Mouse (Mus musculus) neural tube, embryonic 14.5 days (tissue): ENCODE results near the gene Pttg1ip. TPM values are rescaled to one million over a fixed set of nuclear protein-coding genes. Genes with fewer than 3 reads are reported as not detected.
A peak's percentile ranks its signal among the peaks of the same experiment; 100 is the strongest.

Experiments used
- microRNA counts: library from miRNA; unstranded; fragments of <30 nt; microRNA quantifications from one replicate; lab custom pipeline; 2016
- microRNA-seq: library from miRNA; unstranded; fragments of <30 nt; microRNA quantifications from one replicate; pipeline ENCODE4, GENCODE M21; 2016
- polyA plus RNA-seq: library from polyadenylated mRNA; unstranded; fragments of >200 nt; fragmentation: Nextera tagmentation; extraction: Ambion mirVana; gene quantifications from 2 replicates; pipeline ENCODE4 v1.2.1, GENCODE M21; 2014

Pttg1ip gene
- polyA plus RNA-seq, 1 experiment from 2014 or later, result 64.2 TPM

MicroRNA genes within 50 kb of the gene (microRNA counts, 519-probe panel; counts per million panel counts)
- not detected for microRNA mmu-miR-1930 (lab: Ali Mortazavi, UCI)

Small RNA genes lying within 50 kb of the gene (microRNA-seq; reads per million reads assigned to microRNA genes)
- gene Mir1930, result 12.5 reads per million, percentile 19 among the genes with 10 or more reads in this experiment

Other genes starting within 250 kb of the Pttg1ip start
- 15.5 and 19.5 TPM in 2 replicates for gene Adarb1, start 163.4 kb upstream of the Pttg1ip start, polyA plus RNA-seq
- gene Fam207a, start 65.9 kb upstream of the Pttg1ip start, polyA plus RNA-seq, result 39.8 and 46.5 TPM in 2 replicates
- gene Itgb2, start 51.5 kb upstream of the Pttg1ip start, polyA plus RNA-seq, result 0.44 and 1.2 TPM in 2 replicates
- 214 and 240 TPM in 2 replicates for gene Sumo3, start 24.4 kb downstream of the Pttg1ip start, polyA plus RNA-seq
- gene Gm49325, start 24.5 kb downstream of the Pttg1ip start, polyA plus RNA-seq, result 2.7 TPM in 1 of 2 replicates, not detected in the other
- gene Ube2g2, start 40.6 kb downstream of the Pttg1ip start, polyA plus RNA-seq, result 44.0 and 57.3 TPM in 2 replicates
- gene Tspear, start 104.8 kb downstream of the Pttg1ip start, polyA plus RNA-seq, result 1.4 and 1.5 TPM in 2 replicates
- gene Gm19402, start 109.0 kb downstream of the Pttg1ip start, polyA plus RNA-seq, result not detected in 2 replicates
- not detected in 2 replicates for gene Gm9508, start 115.5 kb downstream of the Pttg1ip start, polyA plus RNA-seq
- gene Gm10272, start 124.9 kb downstream of the Pttg1ip start, polyA plus RNA-seq, result not detected in 2 replicates
- gene Gm10024, start 129.7 kb downstream of the Pttg1ip start, polyA plus RNA-seq, result not detected in 2 replicates
- not detected in 2 replicates for gene Gm10142, start 134.1 kb downstream of the Pttg1ip start, polyA plus RNA-seq
- not detected in 2 replicates for gene Krtap12-1, start 138.9 kb downstream of the Pttg1ip start, polyA plus RNA-seq
- not detected in 2 replicates for gene Gm10100, start 144.8 kb downstream of the Pttg1ip start, polyA plus RNA-seq
- gene Gm18596, start 160.9 kb downstream of the Pttg1ip start, polyA plus RNA-seq, result not detected in 2 replicates
- gene Gm9736, start 169.6 kb downstream of the Pttg1ip start, polyA plus RNA-seq, result not detected in 2 replicates
- not detected in 2 replicates for gene Gm3233, start 178.0 kb downstream of the Pttg1ip start, polyA plus RNA-seq
- not detected in 2 replicates for gene Gm3238, start 189.6 kb downstream of the Pttg1ip start, polyA plus RNA-seq
- gene Gm7138, start 195.2 kb downstream of the Pttg1ip start, polyA plus RNA-seq, result not detected in 2 replicates
- not detected in 2 replicates for gene Gm3250, start 200.8 kb downstream of the Pttg1ip start, polyA plus RNA-seq
- gene Gm7137, start 206.5 kb downstream of the Pttg1ip start, polyA plus RNA-seq, result not detected in 2 replicates
- not detected in 2 replicates for gene Gm9639, start 213.4 kb downstream of the Pttg1ip start, polyA plus RNA-seq
- not detected in 2 replicates for gene Gm19668, start 217.4 kb downstream of the Pttg1ip start, polyA plus RNA-seq
- gene Gm9507, start 230.1 kb downstream of the Pttg1ip start, polyA plus RNA-seq, result not detected in 2 replicates
- not detected in 2 replicates for gene Gm2696, start 233.0 kb downstream of the Pttg1ip start, polyA plus RNA-seq
- not detected in 2 replicates for gene Krtap10-4, start 245.4 kb downstream of the Pttg1ip start, polyA plus RNA-seq